16 mouse cellular contexts compared by ENCODE assay signal in the genomic region with DNA sequence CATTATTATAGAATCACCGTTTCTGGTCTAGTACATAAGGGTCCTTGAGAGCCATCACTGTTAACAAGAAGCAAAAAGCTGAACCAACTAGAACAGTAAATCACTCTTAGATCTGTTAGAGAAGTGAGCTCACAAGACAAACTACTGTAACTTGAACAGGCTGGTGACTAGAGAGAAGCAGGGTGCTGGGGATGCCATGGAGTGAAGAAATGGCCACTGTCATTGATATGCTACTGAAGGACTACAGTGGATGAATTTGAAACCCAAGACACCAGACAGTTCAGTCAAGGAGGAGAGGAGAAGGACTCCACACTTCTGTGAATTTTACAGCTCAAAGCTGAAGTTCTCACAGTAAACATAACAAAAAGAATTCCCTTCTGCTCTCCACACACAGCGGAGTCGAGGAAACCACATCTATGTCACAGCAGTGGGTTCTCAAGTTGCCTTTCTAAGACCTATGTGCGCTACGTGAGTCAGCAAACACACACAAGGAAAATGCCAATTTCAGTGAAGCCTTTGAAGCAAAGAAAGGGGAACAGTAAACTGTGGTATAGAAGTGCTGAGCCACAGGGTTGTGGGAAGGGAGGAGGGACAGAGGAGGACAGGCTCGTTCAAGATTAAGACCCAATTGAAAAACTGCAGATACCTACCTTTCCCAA. TPM values are rescaled to one million over a fixed set of nuclear protein-coding genes. Genes with fewer than 3 reads are reported as not detected.
DNase-seq lines count a peak whose midpoint lies in the region; ATAC-seq and TF ChIP-seq lines count a peak whose summit lies in the region.
"Had no signal": no experiment of that assay in that cellular context is flagged by ENCODE, and none has a peak within 500 bp of the region (broad histone marks: within the 10 kb centered on the region; RNA-seq: fewer than 3 reads in every experiment).

No protein-coding gene starts in this region.

- H3K4me1 ChIP-seq in kidney, embryonic 14.5 days (ENCODE audit: control insufficient read depth, insufficient read depth, low read length) = 0 out of 2 replicates have a peak, but pooled peaks cover 3% of the 10 kb centered on the region
- H3K4me1 ChIP-seq: forebrain, embryonic 10.5 days; hindbrain, embryonic 12.5 days had no signal

- peaks cover 5% of the 10 kb centered on the region for H3K79me3 ChIP-seq in C2C12 (ENCODE audit: low read depth)

- no peak for TF ChIP-seq CTCF in C2C12 (IDR thresholded peaks at IDR 0.05; ENCODE audit: control insufficient read depth, insufficient read depth, insufficient read length)

- 33% methylated on average over 6 of the region's 6 CpGs for WGBS in kidney, embryonic 14.5 days

- H3ac ChIP-seq in C2C12 (ENCODE audit: control insufficient read depth, insufficient read length, low read depth) = no peak overlapping the region

- no peaks in the 10 kb centered on the region for H3K27me3 ChIP-seq in kidney, embryonic 14.5 days (ENCODE audit: control insufficient read depth, insufficient read depth, low read length)
- no peaks in the 10 kb centered on the region for H3K27me3 ChIP-seq in C2C12 (ENCODE audit: control insufficient read depth, insufficient read depth, insufficient read length)
- H3K27me3 ChIP-seq: hindbrain, embryonic 12.5 days had no signal

- H3K36me3 ChIP-seq in kidney, embryonic 14.5 days (ENCODE audit: control insufficient read depth, insufficient read depth, low read length) = no peaks in the 10 kb centered on the region
- peaks cover 3% of the 10 kb centered on the region for H3K36me3 ChIP-seq in C2C12 (ENCODE audit: control insufficient read depth, insufficient read depth)
- H3K36me3 ChIP-seq: forebrain, embryonic 10.5 days; hindbrain, embryonic 12.5 days had no signal

- peaks cover 37% of the 10 kb centered on the region for H3K79me2 ChIP-seq in C2C12 (ENCODE audit: control insufficient read depth, insufficient read depth)

- no peak for DNase-seq in kidney, postnatal 10 days
- DNase-seq in brain, adult 2 months (ENCODE audit: low read depth, low spot score) = peak; percentile 49
- DNase-seq in retina, postnatal 1 day = no peak
- no peak for DNase-seq in left cerebral cortex, adult 8-10 months (ENCODE audit: low spot score in 2 of 2)
- no peak for DNase-seq in cerebellum, adult 18-20 months
- DNase-seq: cerebellum, adult 9-10 months; layer of hippocampus, adult 9-11 months; lung, postnatal 10 days; midbrain, embryonic 14.5 days; thymus, adult 2 months had no signal

- H3K4me2 ChIP-seq in kidney, embryonic 14.5 days (replicated peaks; ENCODE audit: low read depth, low read length) = no peak overlapping the region
- H3K4me2 ChIP-seq: hindbrain, embryonic 12.5 days had no signal

- H3K9ac ChIP-seq in kidney, embryonic 14.5 days (ENCODE audit: low read depth, low read length) = no peak overlapping the region
- H3K9ac ChIP-seq: hindbrain, embryonic 12.5 days had no signal

- ATAC-seq in kidney, embryonic 14.5 days (ENCODE audit: low FRiP score, low TSS enrichment) = peak; percentile 78
- peak; percentile 89 for ATAC-seq in megakaryocyte progenitor cell, adult 5-6 weeks (replicated peaks; ENCODE audit: poor library complexity)
- ATAC-seq: intestine, postnatal 0 days had no signal

- H3K9me3 ChIP-seq in kidney, embryonic 14.5 days (ENCODE audit: control insufficient read depth, low read length) = no peaks in the 10 kb centered on the region
- H3K9me3 ChIP-seq: forebrain, embryonic 10.5 days; hindbrain, embryonic 12.5 days had no signal

- no peak overlapping the region for H3K27ac ChIP-seq in kidney, embryonic 14.5 days (ENCODE audit: low read depth, low read length)
- H3K27ac ChIP-seq: forebrain, embryonic 10.5 days; hindbrain, embryonic 12.5 days had no signal

- no peak overlapping the region for H3K4me3 ChIP-seq in kidney, embryonic 14.5 days (ENCODE audit: low read length)
- no peak overlapping the region for H3K4me3 ChIP-seq in C2C12 (ENCODE audit: insufficient read depth, poor library complexity, severe bottlenecking)
- H3K4me3 ChIP-seq: forebrain, embryonic 10.5 days; hindbrain, embryonic 12.5 days had no signal

TF ChIP-seq in C2C12, 6 proteins besides CTCF, POLR2A, EP300 and RAD21:
- TF ChIP-seq MYOD1 (IDR thresholded peaks at IDR 0.05; ENCODE audit: control insufficient read depth, insufficient read length, low read depth) (peak; percentile 5), FOSL1 (IDR thresholded peaks at IDR 0.05; ENCODE audit: insufficient read depth, low read length, poor library complexity, severe bottlenecking) (no peak)

RNA-seq across cellular contexts. Expression of a gene that starts 20.7 kb away (rescaled TPM):
- 4.1 and 6.9 TPM in 2 replicates for polyA plus RNA-seq in kidney, embryonic 14.5 days (2014; fragmentation: Nextera tagmentation; extraction: Ambion mirVana)
- polyA plus RNA-seq in C2C12 (2012; fragmentation: generic; extraction: Trizol) = 4.2 TPM
- total RNA-seq in megakaryocyte progenitor cell, adult 5-6 weeks (2015) = 63.4 and 71.4 TPM in 2 replicates
- 39.4 and 44.3 TPM in 2 replicates for total RNA-seq in megakaryocyte progenitor cell, adult 5-6 weeks (2017)
- 100 to 1,000 TPM in 2 of 4 experiments, 10 to 100 TPM in 2; 94.0 to 109 (median 100) TPM for total RNA-seq in left cerebral cortex, adult 8-10 months (2022)
